Mouse (Mus musculus): Measurements from ENCODE around the gene Gm10643. TPM values are rescaled to one million over a fixed set of nuclear protein-coding genes. Genes with fewer than 3 reads are reported as not detected.

Gene Gm10643
- total and polyA plus RNA-seq, 2 experiments from 2014 or later, result 1.6 to 4.7 TPM

GRCm38 (mm10) chr8:84025863-84026262, 39.1 kb downstream of the Gm10643 start:
- peak overlapping the region; percentile 55 for H3K9ac ChIP-seq
- peaks cover 8% of the 10 kb centered on the region for H3K27me3 ChIP-seq (ENCODE audit: insufficient read depth, low read length)
- no peaks in the 10 kb centered on the region for H3K9me3 ChIP-seq (ENCODE audit: low read length)
- ATAC-seq (peak; percentile 81), DNase-seq (peak; percentile 72)
- no peaks in the 10 kb centered on the region for H3K36me3 ChIP-seq (ENCODE audit: insufficient read depth)
- H3K27ac ChIP-seq (ENCODE audit: low read depth, low read length), result no peak overlapping the region
- 1% methylated on average over 41 of the region's 41 CpGs for WGBS
- no peaks in the 10 kb centered on the region for H3K4me1 ChIP-seq (ENCODE audit: insufficient read depth)
- peak overlapping the region; percentile 48 for H3K4me3 ChIP-seq (ENCODE audit: low read depth, low read length)
- no peak for TF ChIP-seq CTCF (IDR thresholded peaks at IDR 0.05; ENCODE audit: low read depth)
- H3K4me2 ChIP-seq (ENCODE audit: low read depth), result peak overlapping the region; percentile 86

DNA sequence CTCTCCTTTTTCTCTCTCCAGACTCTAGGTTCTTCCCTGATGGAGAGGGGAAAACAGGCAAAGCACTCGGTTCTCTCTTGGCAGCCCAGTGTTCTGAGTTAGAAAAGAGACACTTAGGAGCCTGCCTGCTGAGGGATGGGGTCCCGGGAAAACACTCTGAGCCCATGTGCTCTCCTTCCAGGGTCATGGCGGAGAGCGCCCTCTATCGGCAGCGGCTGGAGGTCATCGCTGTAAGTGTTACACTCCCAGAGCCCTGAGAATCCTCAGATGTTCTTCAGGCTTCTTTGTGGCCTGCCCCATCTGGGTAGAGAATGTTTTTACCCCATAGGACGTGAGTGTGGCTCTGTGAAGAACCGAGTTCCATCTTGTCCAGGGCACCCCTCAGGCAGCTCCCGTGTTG, 40.8 kb downstream of the Gm10643 start:
- Histone ChIP-seq H3K9ac (no peak overlapping the region), H3K4me3 (ENCODE audit: low read depth, low read length) (no peak overlapping the region), H3K4me1 (ENCODE audit: insufficient read depth) (no peaks in the 10 kb centered on the region), H3K36me3 (ENCODE audit: insufficient read depth) (no peaks in the 10 kb centered on the region), H3K9me3 (ENCODE audit: low read length) (no peaks in the 10 kb centered on the region), H3K27ac (ENCODE audit: low read depth, low read length) (no peak overlapping the region), H3K27me3 (ENCODE audit: insufficient read depth, low read length) (peaks cover 8% of the 10 kb centered on the region), H3K4me2 (ENCODE audit: low read depth) (no peak overlapping the region)
- 11% methylated on average over 10 of the region's 10 CpGs for WGBS
- ATAC-seq (no peak), DNase-seq (no peak)
- peak; percentile 65 for TF ChIP-seq CTCF (IDR thresholded peaks at IDR 0.05; ENCODE audit: low read depth)

DNA sequence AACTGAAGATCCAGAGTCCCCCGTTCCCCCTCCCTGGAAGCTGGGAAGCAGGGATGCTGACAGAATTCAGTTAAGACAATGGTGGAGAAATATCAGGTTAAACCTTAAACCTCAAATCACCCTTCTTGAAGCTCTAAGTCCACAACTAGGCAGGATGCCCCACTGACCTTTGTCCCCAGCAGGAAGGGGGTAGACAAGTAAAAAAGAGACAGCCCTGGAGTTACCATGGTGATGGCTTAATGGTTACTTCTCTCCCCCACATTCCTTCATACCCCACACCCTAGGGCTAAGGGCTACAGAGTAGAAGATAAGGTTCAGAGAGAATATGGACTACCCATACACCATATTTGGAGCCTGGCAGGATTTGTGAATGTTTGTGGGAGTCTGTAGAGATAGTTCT, 41.3 kb downstream of the Gm10643 start:
- ATAC-seq, result no peak
- no peak for TF ChIP-seq CTCF (IDR thresholded peaks at IDR 0.05; ENCODE audit: low read depth)
- WGBS, result 76% methylated on average over 1 of the region's 1 CpGs
- Histone ChIP-seq H3K27me3 (ENCODE audit: insufficient read depth, low read length) (peaks cover 8% of the 10 kb centered on the region), H3K27ac (ENCODE audit: low read depth, low read length) (no peak overlapping the region), H3K4me1 (ENCODE audit: insufficient read depth) (no peaks in the 10 kb centered on the region), H3K9me3 (ENCODE audit: low read length) (no peaks in the 10 kb centered on the region), H3K4me2 (ENCODE audit: low read depth) (no peak overlapping the region), H3K9ac (no peak overlapping the region), H3K4me3 (ENCODE audit: low read depth, low read length) (no peak overlapping the region), H3K36me3 (ENCODE audit: insufficient read depth) (no peaks in the 10 kb centered on the region)
- no peak for DNase-seq

GRCm38 (mm10) chr8:84023085-84023484, 41.9 kb downstream of the Gm10643 start:
- no peak for TF ChIP-seq CTCF (IDR thresholded peaks at IDR 0.05; ENCODE audit: low read depth)

GRCm38 (mm10) chr8:84021569-84021968, 43.4 kb downstream of the Gm10643 start:
- ATAC-seq, result no peak
- 52% methylated on average over 12 of the region's 12 CpGs for WGBS
- peaks cover 4% of the 10 kb centered on the region for H3K27me3 ChIP-seq (ENCODE audit: insufficient read depth, low read length)
- H3K4me2 ChIP-seq (ENCODE audit: low read depth), result no peak overlapping the region
- H3K36me3 ChIP-seq (ENCODE audit: insufficient read depth), result no peaks in the 10 kb centered on the region
- H3K27ac ChIP-seq (ENCODE audit: low read depth, low read length), result no peak overlapping the region
- no peak overlapping the region for H3K9ac ChIP-seq
- no peak for TF ChIP-seq CTCF (IDR thresholded peaks at IDR 0.05; ENCODE audit: low read depth)
- no peaks in the 10 kb centered on the region for H3K9me3 ChIP-seq (ENCODE audit: low read length)
- H3K4me1 ChIP-seq (ENCODE audit: insufficient read depth), result no peaks in the 10 kb centered on the region
- H3K4me3 ChIP-seq (ENCODE audit: low read depth, low read length), result no peak overlapping the region
- no peak for DNase-seq

More at GRCm38 (mm10) chr8:84023085-84023484, 41.9 kb downstream of the Gm10643 start:
- Histone ChIP-seq H3K36me3 (ENCODE audit: insufficient read depth) (no peaks in the 10 kb centered on the region), H3K9me3 (ENCODE audit: low read length) (no peaks in the 10 kb centered on the region), H3K4me2 (ENCODE audit: low read depth) (no peak overlapping the region), H3K27me3 (ENCODE audit: insufficient read depth, low read length) (peaks cover 8% of the 10 kb centered on the region), H3K4me3 (ENCODE audit: low read depth, low read length) (no peak overlapping the region), H3K4me1 (ENCODE audit: insufficient read depth) (no peaks in the 10 kb centered on the region), H3K9ac (no peak overlapping the region), H3K27ac (ENCODE audit: low read depth, low read length) (no peak overlapping the region)
- no peak for DNase-seq
- no peak for ATAC-seq
- WGBS, result 55% methylated on average over 5 of the region's 5 CpGs

- Histone ChIP-seq H3K4me2 (ENCODE audit: low read depth) (no peak within 1 kb of the TSS), H3K9ac (no peak within 1 kb of the TSS), H3K27me3 (ENCODE audit: insufficient read depth, low read length) (peaks cover 4% of the 10 kb centered on the region), H3K4me1 (ENCODE audit: insufficient read depth) (no peaks in the 10 kb centered on the region), H3K36me3 (ENCODE audit: insufficient read depth) (no peaks in the 10 kb centered on the region), H3K27ac (ENCODE audit: low read depth, low read length) (no peak within 1 kb of the TSS), H3K4me3 (ENCODE audit: low read depth, low read length) (no peak within 1 kb of the TSS), H3K9me3 (ENCODE audit: low read length) (no peaks in the 10 kb centered on the region)
- ATAC-seq (no peak), DNase-seq (no peak)
- TF ChIP-seq CTCF (IDR thresholded peaks at IDR 0.05; ENCODE audit: low read depth), result no peak
- WGBS, result 12% methylated on average over 18 of the region's 18 CpGs
Measured at GRCm38 (mm10) chr8:84021096-84021495, 43.8 kb downstream of the Gm10643 start, which contains the start of gene Palm3. TSS of gene Palm3 (plus strand) at chr8:84021471.

- Histone ChIP-seq H3K9ac (no peak overlapping the region), H3K27ac (ENCODE audit: low read depth, low read length) (no peak overlapping the region), H3K4me2 (ENCODE audit: low read depth) (no peak overlapping the region), H3K9me3 (ENCODE audit: low read length) (no peaks in the 10 kb centered on the region), H3K4me1 (ENCODE audit: insufficient read depth) (no peaks in the 10 kb centered on the region), H3K36me3 (ENCODE audit: insufficient read depth) (no peaks in the 10 kb centered on the region), H3K27me3 (ENCODE audit: insufficient read depth, low read length) (no peaks in the 10 kb centered on the region; the same call in 1 of the 2 replicates), H3K4me3 (ENCODE audit: low read depth, low read length) (no peak overlapping the region)
- ATAC-seq (no peak), DNase-seq (no peak)
- WGBS, result 88% methylated on average over 9 of the region's 9 CpGs
- no peak for TF ChIP-seq CTCF (IDR thresholded peaks at IDR 0.05; ENCODE audit: low read depth)
Measured at GRCm38 (mm10) chr8:84019738-84020137, 45.2 kb downstream of the Gm10643 start.
